Mouse (Mus musculus): ENCODE measurements at regions not wholly inside any gene's neighbourhood (a gene's known extent, or its start where the extent isn't known, plus 50 kb on each side); places are given as distances from the start of the nearest gene placed in this dataset.

- no peak for DNase-seq (ENCODE audit: low spot score in 2 of 2)
Observed at GRCm38 (mm10) chr14:103458340-103458739, 54.8 kb upstream of the Scel start.

GRCm38 (mm10) chr14:103456106-103456505 lies 57.0 kb upstream of the Scel start:
- DNase-seq (ENCODE audit: low spot score in 2 of 2), result no peak

- no peak for DNase-seq (ENCODE audit: low spot score in 2 of 2)
Observed at GRCm38 (mm10) chr14:103450756-103451155, 62.4 kb upstream of the Scel start.

- no peak for DNase-seq (ENCODE audit: low spot score in 2 of 2)
Observed at GRCm38 (mm10) chr14:103449447-103449846, 63.7 kb upstream of the Scel start.

GRCm38 (mm10) chr14:103449033-103449432 lies 64.1 kb upstream of the Scel start:
- no peak for DNase-seq (ENCODE audit: low spot score in 2 of 2)

GRCm38 (mm10) chr14:103446671-103447070 lies 66.5 kb upstream of the Scel start:
- peak; percentile 23 to 31 for DNase-seq (ENCODE audit: low spot score in 2 of 2)

GRCm38 (mm10) chr14:103441454-103442065 lies 71.6 kb upstream of the Scel start:
- no peak for DNase-seq (ENCODE audit: low spot score in 2 of 2)

- DNase-seq (ENCODE audit: low spot score in 2 of 2), result no peak
Observed at GRCm38 (mm10) chr14:103440243-103440642, 72.9 kb upstream of the Scel start.

GRCm38 (mm10) chr14:103434218-103434617 lies 78.9 kb upstream of the Scel start:
- no peak for DNase-seq (ENCODE audit: low spot score in 2 of 2)

- no peak for DNase-seq (ENCODE audit: low spot score in 2 of 2)
Observed at GRCm38 (mm10) chr14:103433106-103433505, 80.0 kb upstream of the Scel start.

- DNase-seq (ENCODE audit: low spot score in 2 of 2), result no peak
Observed at GRCm38 (mm10) chr14:103427873-103428272, 81.3 kb upstream of the Mycbp2 start.

GRCm38 (mm10) chr14:103421305-103421822 lies 74.8 kb upstream of the Mycbp2 start:
- DNase-seq (ENCODE audit: low spot score in 2 of 2), result no peak

- DNase-seq (ENCODE audit: low spot score in 2 of 2), result no peak
Observed at GRCm38 (mm10) chr14:103417110-103418061, 70.8 kb upstream of the Mycbp2 start.

- no peak for DNase-seq (ENCODE audit: low spot score in 2 of 2)
Observed at GRCm38 (mm10) chr14:103404611-103405010, 58.0 kb upstream of the Mycbp2 start.

GRCm38 (mm10) chr14:103403054-103403453 lies 56.4 kb upstream of the Mycbp2 start:
- DNase-seq (ENCODE audit: low spot score in 2 of 2), result no peak

- DNase-seq (ENCODE audit: low spot score in 2 of 2), result no peak
Observed at GRCm38 (mm10) chr14:103401983-103402382, 55.4 kb upstream of the Mycbp2 start.

- DNase-seq (ENCODE audit: low spot score in 2 of 2), result no peak
Observed at GRCm38 (mm10) chr14:103401280-103401679, 54.7 kb upstream of the Mycbp2 start.

- DNase-seq (ENCODE audit: low spot score in 2 of 2), result no peak
Observed at GRCm38 (mm10) chr14:103398401-103398800, 51.8 kb upstream of the Mycbp2 start.

Data from urinary bladder, adult 18-20 months (tissue).